Mouse (Mus musculus) limb, embryonic 12.5 days (tissue): Measurements from ENCODE around the gene Spata18. TPM values are rescaled to one million over a fixed set of nuclear protein-coding genes. Genes with fewer than 3 reads are reported as not detected.
A peak's percentile ranks its signal among the peaks of the same experiment; 100 is the strongest.

Experiments
- ATAC-seq: fragments of 200-750 bp; cut with Nextera tagmentation; 2 replicates; pipeline ENCODE4 v1.8.0; 2017; ENCODE audit warnings: low read depth, moderate TSS enrichment; ENCODE audit not compliant: insufficient number of reproducible peaks, insufficient read depth, low FRiP score, low TSS enrichment
- H3K27ac ChIP-seq: fragments of 300-500 bp; sonication (generic); 2 replicates; pipeline ENCODE4 v1.5.1; 2016; ENCODE audit warnings: mild to moderate bottlenecking, moderate library complexity
- H3K27me3 ChIP-seq: fragments of 300-500 bp; sonication (generic); 2 replicates; pipeline ENCODE4 v1.6.1; 2016; ENCODE audit warnings: mild to moderate bottlenecking, moderate library complexity
- H3K36me3 ChIP-seq: fragments of 300-500 bp; sonication (generic); 2 replicates; pipeline ENCODE4 v1.6.1; 2016; ENCODE audit warnings: mild to moderate bottlenecking, moderate library complexity
- H3K4me1 ChIP-seq: fragments of 300-500 bp; sonication (generic); replicated peaks from 2 replicates; pipeline ENCODE4 v1.6.1; 2016
- H3K4me2 ChIP-seq: fragments of 300-500 bp; sonication (generic); 2 replicates; pipeline ENCODE4 v1.6.1; 2016; ENCODE audit warnings: mild to moderate bottlenecking, moderate library complexity
- H3K4me3 ChIP-seq: fragments of 300-500 bp; sonication (generic); replicated peaks from 2 replicates; pipeline ENCODE4 v1.5.1; 2016; ENCODE audit warnings: mild to moderate bottlenecking
- H3K9ac ChIP-seq: fragments of 300-500 bp; sonication (generic); replicated peaks from 2 replicates; pipeline ENCODE4 v1.6.1; 2016; ENCODE audit warnings: mild to moderate bottlenecking, moderate library complexity
- H3K9me3 ChIP-seq: fragments of 300-500 bp; sonication (generic); 2 replicates; pipeline ENCODE4 v1.6.1; 2016; ENCODE audit warnings: mild to moderate bottlenecking, moderate library complexity
- WGBS: fragments of 180-500 bp; shearing (Covaris S2); methylation state at CpG from one replicate; pipeline ENCODE4 v1.1.7; 2016; 5-methylcytosine and 5-hydroxymethylcytosine counted together
- polyA plus RNA-seq: library from polyadenylated mRNA; unstranded; fragments of >200 nt; fragmentation: Nextera tagmentation; extraction: Ambion mirVana; gene quantifications from 2 replicates; pipeline ENCODE4 v1.2.1, GENCODE M21; 2016

Spata18 gene
- polyA plus RNA-seq, 1 experiment from 2014 or later = 1.9 TPM

GRCm38 (mm10) chr5:73721682-73722282 lies 70.6 kb downstream of the Spata18 start:
- H3K27ac ChIP-seq = peak overlapping the region; percentile 53
- no peak overlapping the region for H3K9ac ChIP-seq
- H3K36me3 ChIP-seq = no peaks in the 10 kb centered on the region
- 52% methylated on average over 21 of the region's 21 CpGs for WGBS
- ATAC-seq = no peak
- H3K9me3 ChIP-seq = no peaks in the 10 kb centered on the region
- H3K4me1 ChIP-seq = peaks cover 8% of the 10 kb centered on the region
- 0 out of 2 replicates have a peak overlapping the region, but pooled peaks have one; percentile 15 for H3K4me2 ChIP-seq
- no peak overlapping the region for H3K4me3 ChIP-seq
- no peaks in the 10 kb centered on the region for H3K27me3 ChIP-seq

GRCm38 (mm10) chr5:73725981-73726380 lies 74.8 kb downstream of the Spata18 start:
- no peaks in the 10 kb centered on the region for H3K27me3 ChIP-seq
- H3K4me3 ChIP-seq = no peak overlapping the region
- no peaks in the 10 kb centered on the region for H3K36me3 ChIP-seq
- peaks cover 17% of the 10 kb centered on the region for H3K4me1 ChIP-seq
- no peaks in the 10 kb centered on the region for H3K9me3 ChIP-seq
- H3K4me2 ChIP-seq = no peak overlapping the region
- H3K9ac ChIP-seq = no peak overlapping the region
- ATAC-seq = no peak
- no peak overlapping the region for H3K27ac ChIP-seq
- 87% methylated on average over 4 of the region's 4 CpGs for WGBS

GRCm38 (mm10) chr5:73728651-73729050 lies 77.5 kb downstream of the Spata18 start:
- H3K4me3 ChIP-seq = no peak overlapping the region
- no peak overlapping the region for H3K4me2 ChIP-seq
- H3K27ac ChIP-seq = no peak overlapping the region
- no peaks in the 10 kb centered on the region for H3K27me3 ChIP-seq
- H3K36me3 ChIP-seq = no peaks in the 10 kb centered on the region
- WGBS = 67% methylated on average over 7 of the region's 7 CpGs
- H3K4me1 ChIP-seq = peaks cover 38% of the 10 kb centered on the region
- no peak for ATAC-seq
- no peaks in the 10 kb centered on the region for H3K9me3 ChIP-seq
- H3K9ac ChIP-seq = no peak overlapping the region

Other genes starting within 250 kb of the Spata18 start
- gene Cwh43, start 245.3 kb upstream of the Spata18 start, polyA plus RNA-seq = not detected in 2 replicates
- gene Dcun1d4, start 170.4 kb upstream of the Spata18 start, polyA plus RNA-seq = 42.2 and 43.3 TPM in 2 replicates
- not detected in 2 replicates for gene Lrrc66, start 18.9 kb upstream of the Spata18 start, polyA plus RNA-seq
- gene Sgcb, start 3.6 kb upstream of the Spata18 start, polyA plus RNA-seq = 35.1 and 38.2 TPM in 2 replicates